Mouse (Mus musculus) brown adipose tissue, adult 24 weeks (tissue): ENCODE measurements around the gene Mrpl47. TPM values are rescaled to one million over a fixed set of nuclear protein-coding genes. Genes with fewer than 3 reads are reported as not detected.
"Not testable (repeated sequence)": the region's sequence is repeated elsewhere in the genome, so short reads cannot be mapped to it uniquely, and the experiment has no call there.

Source experiments
- H3K27ac ChIP-seq: fragments of 200-500 bp; replicated peaks from 2 replicates; pipeline ENCODE4 v1.5.1; 2012; ENCODE audit warnings: low read depth, mild to moderate bottlenecking, low read length
- H3K4me1 ChIP-seq: fragments of 200-500 bp; 2 replicates; pipeline ENCODE4 v1.6.1; 2012; ENCODE audit warnings: low read length, mixed read lengths; ENCODE audit not compliant: control insufficient read depth, insufficient read depth, insufficient read length
- H3K4me3 ChIP-seq: fragments of 200-500 bp; 2 replicates; pipeline ENCODE4 v1.5.1; 2012; ENCODE audit warnings: low read depth, mild to moderate bottlenecking, low read length, moderate library complexity; ENCODE audit not compliant: insufficient read depth
- polyA plus RNA-seq: library from polyadenylated mRNA; stranded (reverse); fragments of >200 nt; gene quantifications from 2 replicates; pipeline ENCODE4 v1.2.4, GENCODE M21; 2012; ENCODE audit not compliant: missing spikeins, insufficient read depth, insufficient read length

Gene Mrpl47
- polyA plus RNA-seq, result 87.9 and 116 TPM in 2 replicates

DNA sequence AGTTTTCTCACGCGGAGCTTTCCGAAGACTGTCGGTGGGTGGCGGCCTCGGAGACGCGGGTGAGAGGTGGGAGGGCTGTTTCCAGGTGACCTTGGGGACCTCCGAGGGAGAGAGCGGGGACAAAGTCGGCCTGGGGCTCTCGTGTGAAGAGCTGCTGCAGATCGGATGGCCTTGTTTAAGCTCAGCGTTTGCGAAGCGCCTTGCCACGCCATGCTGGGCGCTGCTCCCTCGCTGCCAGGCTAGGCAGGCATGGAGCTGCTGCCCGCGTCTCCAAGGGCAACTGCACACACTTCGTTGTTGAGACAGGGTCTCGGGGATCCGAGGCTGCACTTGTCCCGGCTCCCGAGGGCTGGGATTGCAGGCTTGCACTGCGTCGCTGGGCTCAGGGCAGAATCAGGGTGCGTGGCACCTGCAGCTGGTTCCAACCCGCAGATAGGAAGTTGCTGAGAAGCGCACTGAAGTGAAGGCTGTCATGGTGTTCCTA lies at the start of gene Mrpl47:
TSS of gene Mrpl47 (minus strand) at position 434 of the 484 bp plus-strand sequence.
- peak within 1 kb of the TSS; percentile 93 for H3K27ac ChIP-seq
- H3K4me3 ChIP-seq, result peak within 1 kb of the TSS; percentile 89
- H3K4me1 ChIP-seq, result peaks cover 12% of the 10 kb centered on the region; the same call in 1 of the 2 replicates

DNA sequence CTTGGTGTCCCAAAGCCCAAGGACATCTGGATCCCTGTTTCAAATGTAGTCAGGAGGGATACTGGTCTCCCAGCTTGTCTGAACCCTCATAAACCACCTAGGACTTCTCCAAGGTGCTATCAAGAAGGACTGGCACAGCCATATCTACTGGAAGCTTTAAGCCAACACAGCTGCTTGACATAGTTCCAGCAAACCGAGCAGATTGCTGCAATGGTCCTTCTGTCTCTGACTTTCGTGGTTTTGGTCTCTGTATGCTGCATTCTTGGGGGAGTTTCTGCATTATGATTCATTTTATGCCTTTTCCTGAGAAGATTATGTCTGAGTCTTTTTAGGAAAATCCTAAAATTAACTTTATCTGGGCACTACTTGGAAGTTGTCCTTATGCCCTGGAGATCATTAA lies 33.4 kb upstream of the Mrpl47 start:
- Histone ChIP-seq H3K4me1 (no peaks in the 10 kb centered on the region), H3K27ac (no peak overlapping the region), H3K4me3 (no peak overlapping the region)

- Histone ChIP-seq H3K4me3 (no peak overlapping the region), H3K4me1 (no peaks in the 10 kb centered on the region), H3K27ac (no peak overlapping the region)
Observed at GRCm38 (mm10) chr3:32763902-32764301, 26.5 kb upstream of the Mrpl47 start.

DNA sequence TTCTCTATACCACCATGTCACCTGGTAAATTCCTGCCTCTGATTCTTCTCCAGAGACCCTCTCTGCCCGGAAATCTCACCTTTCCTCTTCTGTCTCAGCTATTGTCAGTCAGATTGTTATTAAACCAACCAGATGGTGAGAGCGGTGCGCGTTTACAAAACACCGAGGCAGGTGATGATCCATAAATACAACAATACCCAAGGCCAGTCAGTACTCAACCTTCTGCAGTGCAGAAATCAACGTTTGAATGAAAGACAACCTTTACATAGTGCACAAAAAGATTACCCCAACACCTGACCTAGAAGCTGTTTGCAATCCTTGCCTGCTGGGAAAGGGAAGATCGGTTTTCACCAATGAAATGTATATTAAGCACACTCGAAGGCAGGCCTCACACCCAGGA lies 25.6 kb upstream of the Mrpl47 start:
- Histone ChIP-seq H3K4me1 (no peaks in the 10 kb centered on the region), H3K4me3 (no peak overlapping the region), H3K27ac (no peak overlapping the region)

GRCm38 (mm10) chr3:32759212-32759611 lies 21.8 kb upstream of the Mrpl47 start:
- no peak overlapping the region for H3K4me3 ChIP-seq

GRCm38 (mm10) chr3:32754384-32754915 lies 17.0 kb upstream of the Mrpl47 start:
- Histone ChIP-seq H3K4me3 (no peak overlapping the region), H3K27ac (no peak overlapping the region), H3K4me1 (no peaks in the 10 kb centered on the region)

More at GRCm38 (mm10) chr3:32759212-32759611, 21.8 kb upstream of the Mrpl47 start:
- Histone ChIP-seq H3K27ac (no peak overlapping the region), H3K4me1 (no peaks in the 10 kb centered on the region)

GRCm38 (mm10) chr3:32749820-32750579 lies 12.6 kb upstream of the Mrpl47 start:
- no peak overlapping the region for H3K27ac ChIP-seq

GRCm38 (mm10) chr3:32748384-32748783 lies 11.0 kb upstream of the Mrpl47 start:
- Histone ChIP-seq H3K4me3 (no peak overlapping the region), H3K27ac (no peak overlapping the region), H3K4me1 (no peaks in the 10 kb centered on the region)

More at GRCm38 (mm10) chr3:32749820-32750579, 12.6 kb upstream of the Mrpl47 start:
- no peaks in the 10 kb centered on the region for H3K4me1 ChIP-seq
- no peak overlapping the region for H3K4me3 ChIP-seq

DNA sequence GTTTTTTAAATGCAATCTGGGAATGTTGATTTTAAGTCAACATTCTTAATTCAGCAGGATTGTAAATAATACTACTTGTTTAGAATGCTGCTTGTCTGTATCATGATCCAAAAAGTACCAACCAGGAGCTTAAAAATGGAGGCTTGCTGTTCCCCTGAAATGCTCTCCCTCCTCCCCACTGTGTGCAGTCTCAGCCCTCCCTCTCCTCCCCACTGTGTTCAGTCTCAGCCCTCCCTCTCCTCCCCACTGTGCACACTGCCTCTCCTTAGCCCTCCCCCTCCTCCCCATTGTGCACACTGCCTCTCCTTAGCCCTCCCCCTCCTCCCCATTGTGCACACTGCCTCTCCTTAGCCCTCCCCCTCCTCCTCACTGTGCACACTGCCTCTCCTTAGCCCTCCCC lies 8.0 kb upstream of the Mrpl47 start:
- not testable (repeated sequence) for H3K27ac ChIP-seq, H3K4me3 ChIP-seq, H3K4me1 ChIP-seq

- no peak overlapping the region for H3K4me3 ChIP-seq
- H3K4me1 ChIP-seq, result 0 out of 2 replicates have a peak, but pooled peaks cover 2% of the 10 kb centered on the region
- no peak overlapping the region for H3K27ac ChIP-seq
Observed at GRCm38 (mm10) chr3:32745001-32745400, 7.6 kb upstream of the Mrpl47 start.

GRCm38 (mm10) chr3:32742276-32742780 lies 4.9 kb upstream of the Mrpl47 start:
- Histone ChIP-seq H3K27ac (no peak overlapping the region), H3K4me3 (no peak overlapping the region), H3K4me1 (peaks cover 12% of the 10 kb centered on the region; the same call in 1 of the 2 replicates)

GRCm38 (mm10) chr3:32738549-32738948 lies 1.1 kb upstream of the Mrpl47 start:
- H3K4me1 ChIP-seq, result peaks cover 12% of the 10 kb centered on the region; the same call in 1 of the 2 replicates
- H3K27ac ChIP-seq, result peak overlapping the region; percentile 90
- H3K4me3 ChIP-seq, result peak overlapping the region; percentile 88

GRCm38 (mm10) chr3:32736244-32737171 lies 897 bp downstream of the Mrpl47 start, which contains the start of gene Ndufb5:
Gene Ndufb5 (plus strand): TSS chr3:32736990.
- Histone ChIP-seq H3K4me1 (peaks cover 11% of the 10 kb centered on the region; the same call in 1 of the 2 replicates), H3K4me3 (peak within 1 kb of the TSS; percentile 89), H3K27ac (peak within 1 kb of the TSS; percentile 93)

DNA sequence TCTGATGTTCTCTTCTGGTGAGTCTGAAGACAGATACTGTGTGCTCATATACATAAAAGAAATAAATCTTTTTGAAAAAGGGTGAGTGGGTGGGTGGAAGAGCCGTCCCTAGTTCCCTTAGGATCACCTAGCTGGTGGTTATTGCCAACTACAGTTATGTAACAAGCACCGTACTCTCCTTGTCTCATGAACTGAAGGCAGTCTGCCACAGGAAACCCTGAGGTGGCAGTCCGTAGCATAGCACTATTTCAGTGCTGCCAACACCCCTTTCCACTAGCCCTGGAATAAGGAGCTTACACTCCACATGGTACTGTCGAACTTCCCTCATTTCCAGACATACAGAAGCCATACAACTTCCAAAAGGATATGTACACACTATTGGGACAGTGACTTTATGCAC lies 9.5 kb downstream of the Mrpl47 start:
- Histone ChIP-seq H3K4me1 (no peaks in the 10 kb centered on the region), H3K27ac (no peak overlapping the region), H3K4me3 (no peak overlapping the region)
